Mouse (Mus musculus) CH12.LX (cell line): ENCODE results near the gene Ice2. TPM values are rescaled to one million over a fixed set of nuclear protein-coding genes. Genes with fewer than 3 reads are reported as not detected.

Experiments
- DNase-seq: peaks from one replicate; pipeline ENCODE4 v3.0.0-alpha.2; 2013; ENCODE audit errors: extremely low read depth
- H3K27ac ChIP-seq: 2 replicates; pipeline ENCODE4 v1.5.1; 2012; ENCODE audit warnings: low read depth, mild to moderate bottlenecking, control low read depth, moderate library complexity; ENCODE audit not compliant: insufficient read depth
- H3K27me3 ChIP-seq: replicated peaks from 2 replicates; pipeline ENCODE3; 2012; ENCODE audit warnings: inconsistent platforms
- H3K36me3 ChIP-seq, 2 experiments: replicated peaks in 1 of 2; 2 replicates each; pipeline versions ENCODE3 to v1.6.1; 2012; ENCODE audit warnings: inconsistent platforms in 1 of 2, low read length in 1 of 2, mild to moderate bottlenecking in 1 of 2, mixed read lengths in 1 of 2, moderate library complexity in 1 of 2; ENCODE audit not compliant: control insufficient read depth in 1 of 2, insufficient read depth in 1 of 2
- H3K4me1 ChIP-seq, 2 experiments: 2 replicates each; pipeline ENCODE4 v1.6.1; 2012; ENCODE audit warnings: inconsistent platforms in 1 of 2, moderate library complexity in 1 of 2; ENCODE audit not compliant: insufficient read depth in 2 of 2, control insufficient read depth in 1 of 2
- H3K4me2 ChIP-seq: 2 replicates; pipeline ENCODE4 v1.6.1; 2012; ENCODE audit warnings: low read depth, mild to moderate bottlenecking, control low read depth; ENCODE audit not compliant: poor library complexity, insufficient read depth, severe bottlenecking
- H3K4me3 ChIP-seq, 3 experiments: fragments of 150-350 bp in 1 of 3; sonication (generic) in 1 of 3; replicated peaks in 1 of 3; 2 replicates each; pipeline versions ENCODE3 to v1.5.1; 2011 to 2012; ENCODE audit warnings: low read depth in 2 of 3, low read length in 2 of 3, mild to moderate bottlenecking in 2 of 3, moderate library complexity in 2 of 3, control low read depth in 1 of 3, improper control_type of control experiment in 1 of 3, inconsistent platforms in 1 of 3, mixed read lengths in 1 of 3; ENCODE audit not compliant: poor library complexity in 1 of 3
- H3K79me2 ChIP-seq: replicated peaks from 2 replicates; pipeline ENCODE4 v1.6.1; 2012; ENCODE audit warnings: mild to moderate bottlenecking, moderate library complexity; ENCODE audit not compliant: control insufficient read depth, poor library complexity, insufficient read depth, severe bottlenecking; ENCODE audit errors: extremely low read depth
- H3K9ac ChIP-seq: 2 replicates; pipeline ENCODE4 v1.6.1; 2012; ENCODE audit warnings: low read depth, mild to moderate bottlenecking, control low read depth, moderate library complexity; ENCODE audit not compliant: insufficient read depth
- H3K9me3 ChIP-seq: replicated peaks from 2 replicates; pipeline ENCODE3; 2012; ENCODE audit warnings: low read length, inconsistent platforms, mixed read lengths
- CHD1 ChIP-seq: IDR thresholded peaks from 2 replicates; pipeline ENCODE4 v1.6.1; 2012; ENCODE audit warnings: low read depth, low read length, improper control_type of control experiment, inconsistent platforms
- CHD2 ChIP-seq: IDR thresholded peaks from 2 replicates; pipeline ENCODE4 v1.6.1; 2011; ENCODE audit warnings: low read length, improper control_type of control experiment
- EP300 ChIP-seq: IDR thresholded peaks from 2 replicates; pipeline ENCODE4 v1.6.1; 2011; ENCODE audit warnings: low read length, improper control_type of control experiment
- ETS1 ChIP-seq: conservative IDR thresholded peaks from 2 replicates; pipeline ENCODE4 v1.6.1; 2012; ENCODE audit warnings: low read depth, mild to moderate bottlenecking, inconsistent platforms, low read length, improper control_type of control experiment, moderate library complexity
- HCFC1 ChIP-seq: IDR thresholded peaks from 2 replicates; pipeline ENCODE4 v1.6.1; 2012; ENCODE audit warnings: low read depth, mild to moderate bottlenecking, inconsistent platforms, low read length, improper control_type of control experiment
- KAT2A ChIP-seq: IDR thresholded peaks from 2 replicates; pipeline ENCODE4 v1.6.1; 2012; ENCODE audit warnings: low read length, improper control_type of control experiment, inconsistent platforms; ENCODE audit not compliant: insufficient replicate concordance
- MAZ ChIP-seq: IDR thresholded peaks from 2 replicates; pipeline ENCODE4 v1.6.1; 2012; ENCODE audit warnings: low read depth, mild to moderate bottlenecking, inconsistent platforms, low read length, improper control_type of control experiment, moderate library complexity
- MYC ChIP-seq: IDR thresholded peaks from 2 replicates; pipeline ENCODE4 v1.6.1; 2011; ENCODE audit warnings: low read depth, mild to moderate bottlenecking, improper control_type of control experiment, low read length
- POLR2A ChIP-seq: IDR thresholded peaks from 2 replicates; pipeline ENCODE4 v1.6.1; 2011; ENCODE audit warnings: low read depth, mild to moderate bottlenecking, improper control_type of control experiment, low read length
- POLR2AphosphoS2 ChIP-seq: IDR thresholded peaks from 2 replicates; pipeline ENCODE4 v1.6.1; 2011; ENCODE audit warnings: low read depth, low read length, improper control_type of control experiment
- RCOR1 ChIP-seq: conservative IDR thresholded peaks from 2 replicates; pipeline ENCODE4 v1.6.1; 2012; ENCODE audit warnings: low read depth, mild to moderate bottlenecking, inconsistent platforms, low read length, improper control_type of control experiment
- SMC3 ChIP-seq: IDR thresholded peaks from 2 replicates; pipeline ENCODE4 v1.6.1; 2011; ENCODE audit warnings: low read depth, low read length, improper control_type of control experiment
- TBP ChIP-seq: conservative IDR thresholded peaks from 2 replicates; pipeline ENCODE4 v1.6.1; 2011; ENCODE audit warnings: low read depth, low read length, improper control_type of control experiment
- TCF12 ChIP-seq: IDR thresholded peaks from 2 replicates; pipeline ENCODE4 v1.6.1; 2014; ENCODE audit warnings: low read depth, mild to moderate bottlenecking, inconsistent platforms, low read length, improper control_type of control experiment
- UBTF ChIP-seq: IDR thresholded peaks from 2 replicates; pipeline ENCODE4 v1.6.1; 2012; ENCODE audit warnings: low read depth, mild to moderate bottlenecking, inconsistent platforms, low read length, improper control_type of control experiment, moderate library complexity
- ZC3H11A ChIP-seq: IDR thresholded peaks from 2 replicates; pipeline ENCODE4 v1.6.1; 2012; ENCODE audit warnings: low read depth, mild to moderate bottlenecking, inconsistent platforms, low read length, improper control_type of control experiment
- ZMIZ1 ChIP-seq: IDR thresholded peaks from 2 replicates; pipeline ENCODE4 v1.6.1; 2012; ENCODE audit warnings: low read depth, mild to moderate bottlenecking, inconsistent platforms, low read length, improper control_type of control experiment
- dilution Hi-C: fragments of 300-500 bp; cut with MboI; formaldehyde crosslinking; loops from 2 replicates; pipeline ENCODE4 v1.14.3; 2020; ENCODE audit warnings: low sequenced_read_pairs; ENCODE audit not compliant: extremely low pct_unique_long_range_greater_than_20kb, extremely low pct_ligation_motif_present
- in situ Hi-C: fragments of 300-500 bp; cut with MboI; formaldehyde crosslinking; loops from 3 replicates; pipeline ENCODE4 v1.14.3; 2019; ENCODE audit warnings: low sequenced_read_pairs, low pct_ligation_motif_present, low pct_unique_long_range_greater_than_20kb, mixed read lengths
- polyA plus RNA-seq: library from polyadenylated mRNA; unstranded; fragments of >175 nt; gene quantifications from 2 replicates; pipeline ENCODE4 v1.2.1, GENCODE M21; 2012; ENCODE audit warnings: low read depth; ENCODE audit not compliant: insufficient read length
- total RNA-seq, 2 experiments: library from RNA; depleted of rRNA; stranded (reverse); fragments of 300-350 nt in 1 of 2; fragments of >200 nt in 1 of 2; gene quantifications; 2 replicates each; pipeline ENCODE4 v1.2.3; 2012 to 2014

Gene Ice2
- total and polyA plus RNA-seq, 3 experiments = 13.3 to 23.1 (median 14.9) TPM

- no peaks in the 10 kb centered on the region for H3K27me3 ChIP-seq
- H3K4me3 ChIP-seq = no peak overlapping the region
- H3K4me1 ChIP-seq = peaks cover under 1 to 6% of the 10 kb centered on the region in 2 experiments; a peak in 3 of 4 replicates
- no peaks in the 10 kb centered on the region for H3K79me2 ChIP-seq
- no peaks in the 10 kb centered on the region for H3K9me3 ChIP-seq
- TF ChIP-seq RCOR1 (no peak), EP300 (no peak), CHD1 (no peak), POLR2A (no peak), ZC3H11A (no peak), MYC (no peak)
- TF ChIP-seq, all 38 proteins: peak for 0
- no peak overlapping the region for H3K9ac ChIP-seq
- dilution Hi-C loops (no loop called here), in situ Hi-C loops (no loop called here)
- no peak for DNase-seq
- no peaks in the 10 kb centered on the region for H3K36me3 ChIP-seq
- no peak overlapping the region for H3K27ac ChIP-seq
- H3K4me2 ChIP-seq = no peak overlapping the region
Observed at GRCm38 (mm10) chr9:69448801-69449200, 51.1 kb downstream of the Ice2 start.

DNA sequence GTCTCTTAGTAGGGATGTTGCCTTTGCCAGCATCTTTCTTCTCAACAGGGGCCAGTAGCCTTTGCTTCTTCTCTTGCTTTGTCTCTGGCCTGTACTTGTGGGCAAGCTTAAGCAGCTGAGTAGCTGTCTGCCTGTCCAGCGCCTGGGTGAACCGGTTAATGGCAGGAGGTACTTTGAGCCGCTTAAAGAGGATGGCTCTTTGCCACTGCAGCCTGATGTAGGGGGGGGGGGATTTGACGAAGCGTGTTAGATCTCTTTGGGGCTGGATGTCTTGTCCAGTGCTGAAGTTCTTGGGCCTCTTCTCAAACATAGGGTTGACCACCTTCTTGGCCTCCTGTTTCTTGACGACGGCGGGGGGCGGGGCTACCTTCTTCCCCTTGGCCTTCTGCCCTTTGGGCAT, 52.9 kb downstream of the Ice2 start:
- dilution Hi-C loops = no loop called here
- no peak overlapping the region for H3K4me2 ChIP-seq
- H3K9me3 ChIP-seq = no peaks in the 10 kb centered on the region

GRCm38 (mm10) chr9:69451886-69452810, 54.4 kb downstream of the Ice2 start:
- no peak overlapping the region for H3K4me3 ChIP-seq
- no peaks in the 10 kb centered on the region for H3K9me3 ChIP-seq
- no peaks in the 10 kb centered on the region for H3K79me2 ChIP-seq
- dilution Hi-C loops (no loop called here), in situ Hi-C loops (no loop called here)
- no peaks in the 10 kb centered on the region for H3K36me3 ChIP-seq
- H3K4me1 ChIP-seq = peaks cover 0 to 16% of the 10 kb centered on the region in 2 experiments; a peak in 2 of 4 replicates
- TF ChIP-seq ZC3H11A (no peak), HCFC1 (no peak), CHD2 (no peak)
- no peak overlapping the region for H3K27ac ChIP-seq
- H3K27me3 ChIP-seq = no peaks in the 10 kb centered on the region
- DNase-seq = no peak
- H3K4me2 ChIP-seq = no peak overlapping the region
- no peak overlapping the region for H3K9ac ChIP-seq

More for the DNA sequence above, 52.9 kb downstream of the Ice2 start:
- H3K4me1 ChIP-seq = peaks cover 0 to 7% of the 10 kb centered on the region in 2 experiments; a peak in 2 of 4 replicates
- H3K27ac ChIP-seq = no peak overlapping the region
- no peak for TF ChIP-seq MAZ
- no peak for TF ChIP-seq ETS1
- no peak for TF ChIP-seq SMC3
- TF ChIP-seq KAT2A = no peak
- no peak for TF ChIP-seq TBP
- TF ChIP-seq TCF12 = no peak
- TF ChIP-seq POLR2AphosphoS2 = no peak
- TF ChIP-seq UBTF = no peak
- no peak for TF ChIP-seq ZMIZ1
- H3K4me3 ChIP-seq = no peak overlapping the region
- H3K79me2 ChIP-seq = no peaks in the 10 kb centered on the region
- H3K27me3 ChIP-seq = no peaks in the 10 kb centered on the region
- H3K36me3 ChIP-seq = no peaks in the 10 kb centered on the region
- no peak overlapping the region for H3K9ac ChIP-seq
- in situ Hi-C loops = no loop called here
- DNase-seq = no peak
